Mouse (Mus musculus): ENCODE results near the gene Eloa.

Gene Eloa

GRCm38 (mm10) chr4:136021549-136022047 lies at the start of gene Eloa:
TSS of gene Eloa (minus strand) at chr4:136021763.
- peak; percentile 99 for DNase-seq (ENCODE audit: low read depth)

- DNase-seq (ENCODE audit: low read depth), result peak; percentile 60
Observed at GRCm38 (mm10) chr4:136071178-136071714, 49.7 kb upstream of the Eloa start.

- no peak for DNase-seq (ENCODE audit: low read depth)
Observed at GRCm38 (mm10) chr4:136070592-136070991, 49.0 kb upstream of the Eloa start.

- no peak for DNase-seq (ENCODE audit: low read depth)
Observed at GRCm38 (mm10) chr4:136069954-136070353, 48.4 kb upstream of the Eloa start.

DNA sequence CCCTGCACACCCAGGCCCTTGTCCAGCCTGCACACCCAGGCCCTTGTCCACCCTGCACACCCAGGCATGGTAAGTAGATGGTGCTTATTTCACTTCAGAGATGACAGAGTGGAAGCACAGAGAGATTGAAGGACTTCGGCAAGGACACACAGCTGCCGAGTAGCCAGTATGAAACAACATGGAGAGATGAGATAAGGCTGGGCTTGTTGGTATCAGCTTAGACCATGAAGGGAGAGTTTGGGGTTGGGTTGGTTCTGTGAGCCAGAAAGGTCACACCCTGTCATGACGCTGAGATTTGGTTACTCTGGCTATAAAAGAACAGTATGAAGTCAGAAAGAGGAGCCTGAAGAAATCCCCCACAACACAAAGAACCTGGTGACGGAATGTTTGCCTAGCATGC lies 47.8 kb upstream of the Eloa start:
- DNase-seq (ENCODE audit: low read depth), result no peak

GRCm38 (mm10) chr4:136063143-136063542 lies 41.6 kb upstream of the Eloa start:
- no peak for DNase-seq (ENCODE audit: low read depth)

- peak; percentile 60 for DNase-seq (ENCODE audit: low read depth)
Observed at GRCm38 (mm10) chr4:136059800-136060488, 38.4 kb upstream of the Eloa start.

- DNase-seq (ENCODE audit: low read depth), result no peak
Observed at GRCm38 (mm10) chr4:136057916-136058315, 36.4 kb upstream of the Eloa start.

GRCm38 (mm10) chr4:136056030-136056429 lies 34.5 kb upstream of the Eloa start:
- DNase-seq (ENCODE audit: low read depth), result no peak

DNA sequence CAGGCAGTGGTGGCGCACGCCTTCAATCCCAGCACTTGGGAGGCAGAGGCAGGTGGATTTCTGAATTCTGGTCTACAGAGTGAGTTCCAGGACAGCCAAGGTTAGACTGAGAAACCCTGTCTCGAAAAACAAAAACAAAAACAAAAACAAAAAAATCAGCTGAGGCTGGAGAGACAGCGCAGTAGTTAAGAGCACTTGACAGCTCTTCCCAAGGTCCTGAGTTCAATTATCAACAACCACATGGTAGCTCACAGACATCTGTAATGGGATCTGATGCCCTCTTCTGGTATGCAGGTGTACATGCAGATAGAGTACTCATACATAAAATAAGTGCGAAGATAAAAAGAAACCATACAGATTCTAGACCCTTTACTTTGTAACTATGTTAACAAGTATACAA lies 32.3 kb upstream of the Eloa start:
- no peak for DNase-seq (ENCODE audit: low read depth)

GRCm38 (mm10) chr4:136053247-136053596 lies 31.7 kb upstream of the Eloa start, which contains the start of gene Rpl11:
TSS of gene Rpl11 (minus strand) at chr4:136053428.
- peak; percentile 93 for DNase-seq (ENCODE audit: low read depth)

DNA sequence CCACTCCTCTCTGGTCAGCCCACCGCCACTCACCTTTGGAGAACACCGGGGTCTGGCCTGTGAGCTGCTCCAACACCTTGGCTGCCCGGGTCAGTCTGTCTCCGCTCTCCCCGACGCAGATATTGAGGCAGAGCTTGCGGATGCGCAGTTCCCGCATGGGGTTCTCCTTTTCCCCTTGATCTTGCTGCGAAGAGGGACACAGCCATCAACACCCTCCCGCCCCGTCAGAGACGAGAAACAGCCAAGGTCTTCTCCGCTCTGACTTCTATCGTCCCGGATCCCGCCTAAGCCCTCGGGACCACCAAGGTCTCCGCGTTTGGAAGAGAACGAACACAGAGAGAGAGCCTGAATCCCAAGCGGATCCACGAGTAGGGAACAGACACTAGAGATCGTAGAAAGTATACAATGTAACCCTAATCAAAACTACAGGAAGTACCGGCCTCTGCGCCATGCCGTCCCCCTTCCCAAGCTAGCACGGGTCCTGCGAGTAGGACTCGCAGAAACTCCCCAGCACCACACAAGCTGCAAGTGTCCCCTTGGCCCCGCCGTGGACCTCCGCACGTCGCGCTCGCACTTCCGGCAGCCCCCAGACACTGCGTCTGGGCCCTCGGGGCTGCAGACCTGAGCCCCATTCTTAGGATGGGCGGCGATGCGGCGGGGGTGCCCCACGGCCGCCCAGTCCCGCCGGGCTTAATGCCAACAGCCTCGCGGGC lies 31.1 kb upstream of the Eloa start:
- no peak for DNase-seq (ENCODE audit: low read depth)

DNA sequence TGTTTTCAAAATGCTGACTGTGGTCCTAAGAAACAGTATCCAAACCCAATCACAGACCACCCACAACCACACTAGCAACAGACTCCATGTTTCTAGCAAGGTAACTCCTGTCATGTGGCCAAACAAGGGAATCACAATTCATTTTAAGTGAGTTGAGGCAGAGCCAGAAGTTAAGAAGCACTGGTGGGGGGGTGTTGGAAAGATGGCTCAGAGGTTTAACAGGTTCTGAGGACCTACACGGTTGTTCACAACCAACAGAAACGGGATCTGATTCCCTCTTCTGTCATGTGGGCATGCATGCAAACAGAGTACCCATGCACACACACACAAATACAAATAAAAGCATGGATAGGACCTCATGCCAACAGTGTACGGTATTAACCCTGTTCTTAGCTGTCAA lies 30.5 kb upstream of the Eloa start:
- DNase-seq (ENCODE audit: low read depth), result no peak

DNA sequence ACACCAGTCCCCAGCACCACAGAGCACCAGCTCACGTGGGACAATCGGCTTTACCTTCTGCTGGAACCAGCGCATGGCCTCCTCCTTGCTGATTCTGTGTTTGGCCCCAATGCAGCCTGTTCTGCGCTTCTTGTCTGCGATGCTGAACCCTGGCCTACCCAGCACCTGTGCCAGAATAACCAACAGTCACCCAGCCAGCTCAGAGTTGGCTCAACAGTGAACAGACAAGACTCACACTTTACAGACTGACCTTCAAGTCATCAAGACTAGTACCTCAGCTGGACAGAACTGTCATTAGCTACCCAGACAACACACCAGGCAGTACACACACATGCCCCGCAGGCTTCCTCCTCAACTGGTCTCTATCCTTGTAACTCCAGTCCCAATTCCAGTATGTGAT lies 28.7 kb upstream of the Eloa start:
- no peak for DNase-seq (ENCODE audit: low read depth)

GRCm38 (mm10) chr4:136048291-136049032 lies 26.9 kb upstream of the Eloa start:
- no peak for DNase-seq (ENCODE audit: low read depth)

GRCm38 (mm10) chr4:136047626-136048025 lies 26.1 kb upstream of the Eloa start:
- no peak for DNase-seq (ENCODE audit: low read depth)

- DNase-seq (ENCODE audit: low read depth), result no peak
Observed at GRCm38 (mm10) chr4:136046888-136047287, 25.3 kb upstream of the Eloa start.

GRCm38 (mm10) chr4:136045091-136045490 lies 23.5 kb upstream of the Eloa start:
- DNase-seq (ENCODE audit: low read depth), result no peak

GRCm38 (mm10) chr4:136043784-136044400 lies 22.3 kb upstream of the Eloa start:
- no peak for DNase-seq (ENCODE audit: low read depth)

GRCm38 (mm10) chr4:136035078-136035477 lies 13.5 kb upstream of the Eloa start:
- no peak for DNase-seq (ENCODE audit: low read depth)

DNA sequence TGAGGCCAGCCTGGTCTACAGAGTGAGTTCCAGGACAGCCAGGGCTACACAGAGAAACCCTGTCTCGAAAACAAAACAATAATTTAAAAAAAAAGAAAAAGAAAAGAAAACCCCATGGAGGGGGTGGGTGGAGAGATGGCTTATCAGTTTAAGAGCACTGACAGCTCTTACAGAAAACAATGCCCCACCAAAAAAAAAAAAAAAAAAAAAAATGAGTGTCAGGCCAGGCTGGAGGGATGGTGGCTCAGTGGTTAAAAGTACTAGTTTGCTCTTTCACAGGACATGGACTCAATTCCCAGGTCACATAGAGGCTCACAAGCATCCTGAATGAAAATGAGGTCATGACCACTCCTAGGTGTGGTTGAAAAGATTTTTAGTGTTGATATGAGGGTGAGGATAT lies 11.7 kb upstream of the Eloa start:
- DNase-seq (ENCODE audit: low read depth), result no peak
